Mouse (Mus musculus) CH12.LX (cell line): ENCODE measurements around the gene Trnp1. TPM values are rescaled to one million over a fixed set of nuclear protein-coding genes. Genes with fewer than 3 reads are reported as not detected.

Experiments
- DNase-seq: peaks from one replicate; pipeline ENCODE4 v3.0.0-alpha.2; 2013; ENCODE audit errors: extremely low read depth
- H3K27ac ChIP-seq: 2 replicates; pipeline ENCODE4 v1.5.1; 2012; ENCODE audit warnings: low read depth, mild to moderate bottlenecking, control low read depth, moderate library complexity; ENCODE audit not compliant: insufficient read depth
- H3K27me3 ChIP-seq: replicated peaks from 2 replicates; pipeline ENCODE3; 2012; ENCODE audit warnings: inconsistent platforms
- H3K36me3 ChIP-seq, 2 experiments: replicated peaks in 1 of 2; 2 replicates each; pipeline versions ENCODE3 to v1.6.1; 2012; ENCODE audit warnings: inconsistent platforms in 1 of 2, low read length in 1 of 2, mild to moderate bottlenecking in 1 of 2, mixed read lengths in 1 of 2, moderate library complexity in 1 of 2; ENCODE audit not compliant: control insufficient read depth in 1 of 2, insufficient read depth in 1 of 2
- H3K4me1 ChIP-seq, 2 experiments: 2 replicates each; pipeline ENCODE4 v1.6.1; 2012; ENCODE audit warnings: inconsistent platforms in 1 of 2, moderate library complexity in 1 of 2; ENCODE audit not compliant: insufficient read depth in 2 of 2, control insufficient read depth in 1 of 2
- H3K4me2 ChIP-seq: 2 replicates; pipeline ENCODE4 v1.6.1; 2012; ENCODE audit warnings: low read depth, mild to moderate bottlenecking, control low read depth; ENCODE audit not compliant: poor library complexity, insufficient read depth, severe bottlenecking
- H3K4me3 ChIP-seq, 3 experiments: fragments of 150-350 bp in 1 of 3; sonication (generic) in 1 of 3; replicated peaks in 1 of 3; 2 replicates each; pipeline versions ENCODE3 to v1.5.1; 2011 to 2012; ENCODE audit warnings: low read depth in 2 of 3, low read length in 2 of 3, mild to moderate bottlenecking in 2 of 3, moderate library complexity in 2 of 3, control low read depth in 1 of 3, improper control_type of control experiment in 1 of 3, inconsistent platforms in 1 of 3, mixed read lengths in 1 of 3; ENCODE audit not compliant: poor library complexity in 1 of 3
- H3K79me2 ChIP-seq: replicated peaks from 2 replicates; pipeline ENCODE4 v1.6.1; 2012; ENCODE audit warnings: mild to moderate bottlenecking, moderate library complexity; ENCODE audit not compliant: control insufficient read depth, poor library complexity, insufficient read depth, severe bottlenecking; ENCODE audit errors: extremely low read depth
- H3K9ac ChIP-seq: 2 replicates; pipeline ENCODE4 v1.6.1; 2012; ENCODE audit warnings: low read depth, mild to moderate bottlenecking, control low read depth, moderate library complexity; ENCODE audit not compliant: insufficient read depth
- H3K9me3 ChIP-seq: replicated peaks from 2 replicates; pipeline ENCODE3; 2012; ENCODE audit warnings: low read length, inconsistent platforms, mixed read lengths
- BHLHE40 ChIP-seq: IDR thresholded peaks from 2 replicates; pipeline ENCODE4 v1.6.1; 2011; ENCODE audit warnings: mild to moderate bottlenecking, low read depth, low read length, improper control_type of control experiment
- CHD1 ChIP-seq: IDR thresholded peaks from 2 replicates; pipeline ENCODE4 v1.6.1; 2012; ENCODE audit warnings: low read depth, low read length, improper control_type of control experiment, inconsistent platforms
- E2F4 ChIP-seq: IDR thresholded peaks from 2 replicates; pipeline ENCODE4 v1.6.1; 2011; ENCODE audit warnings: low read depth, low read length, improper control_type of control experiment; ENCODE audit not compliant: insufficient replicate concordance
- GABPA ChIP-seq: IDR thresholded peaks from 2 replicates; pipeline ENCODE4 v1.6.1; 2012; ENCODE audit warnings: low read depth, low read length, improper control_type of control experiment, inconsistent platforms; ENCODE audit not compliant: insufficient replicate concordance
- HCFC1 ChIP-seq: IDR thresholded peaks from 2 replicates; pipeline ENCODE4 v1.6.1; 2012; ENCODE audit warnings: low read depth, mild to moderate bottlenecking, inconsistent platforms, low read length, improper control_type of control experiment
- IRF4 ChIP-seq: IDR thresholded peaks from 2 replicates; pipeline ENCODE4 v1.6.1; 2014; ENCODE audit warnings: low read depth, mild to moderate bottlenecking, inconsistent platforms, low read length, improper control_type of control experiment
- JUN ChIP-seq: IDR thresholded peaks from 2 replicates; pipeline ENCODE4 v1.6.1; 2011; ENCODE audit warnings: low read depth, mild to moderate bottlenecking, low read length, improper control_type of control experiment, moderate library complexity; ENCODE audit not compliant: insufficient read depth
- MAFK ChIP-seq: IDR thresholded peaks from 2 replicates; pipeline ENCODE4 v1.6.1; 2011; ENCODE audit warnings: low read length, improper control_type of control experiment; ENCODE audit not compliant: insufficient replicate concordance
- MAZ ChIP-seq: IDR thresholded peaks from 2 replicates; pipeline ENCODE4 v1.6.1; 2012; ENCODE audit warnings: low read depth, mild to moderate bottlenecking, inconsistent platforms, low read length, improper control_type of control experiment, moderate library complexity
- MXI1 ChIP-seq: IDR thresholded peaks from 2 replicates; pipeline ENCODE4 v1.6.1; 2011; ENCODE audit warnings: mild to moderate bottlenecking, low read depth, low read length, improper control_type of control experiment
- POLR2A ChIP-seq: IDR thresholded peaks from 2 replicates; pipeline ENCODE4 v1.6.1; 2011; ENCODE audit warnings: low read depth, mild to moderate bottlenecking, improper control_type of control experiment, low read length
- POLR2AphosphoS2 ChIP-seq: IDR thresholded peaks from 2 replicates; pipeline ENCODE4 v1.6.1; 2011; ENCODE audit warnings: low read depth, low read length, improper control_type of control experiment
- RAD21 ChIP-seq: IDR thresholded peaks from 2 replicates; pipeline ENCODE4 v1.6.1; 2011; ENCODE audit warnings: low read depth, mild to moderate bottlenecking, low read length, improper control_type of control experiment, moderate library complexity
- RCOR1 ChIP-seq: conservative IDR thresholded peaks from 2 replicates; pipeline ENCODE4 v1.6.1; 2012; ENCODE audit warnings: low read depth, mild to moderate bottlenecking, inconsistent platforms, low read length, improper control_type of control experiment
- SMC3 ChIP-seq: IDR thresholded peaks from 2 replicates; pipeline ENCODE4 v1.6.1; 2011; ENCODE audit warnings: low read depth, low read length, improper control_type of control experiment
- USF2 ChIP-seq: conservative IDR thresholded peaks from 2 replicates; pipeline ENCODE4 v1.6.1; 2011; ENCODE audit warnings: low read depth, low read length, improper control_type of control experiment
- ZKSCAN1 ChIP-seq: IDR thresholded peaks from 2 replicates; pipeline ENCODE4 v1.6.1; 2012; ENCODE audit warnings: low read depth, inconsistent platforms, low read length, improper control_type of control experiment, borderline replicate concordance
- dilution Hi-C: fragments of 300-500 bp; cut with MboI; formaldehyde crosslinking; loops from 2 replicates; pipeline ENCODE4 v1.14.3; 2020; ENCODE audit warnings: low sequenced_read_pairs; ENCODE audit not compliant: extremely low pct_unique_long_range_greater_than_20kb, extremely low pct_ligation_motif_present
- in situ Hi-C: fragments of 300-500 bp; cut with MboI; formaldehyde crosslinking; loops from 3 replicates; pipeline ENCODE4 v1.14.3; 2019; ENCODE audit warnings: low sequenced_read_pairs, low pct_ligation_motif_present, low pct_unique_long_range_greater_than_20kb, mixed read lengths
- polyA plus RNA-seq: library from polyadenylated mRNA; unstranded; fragments of >175 nt; gene quantifications from 2 replicates; pipeline ENCODE4 v1.2.1, GENCODE M21; 2012; ENCODE audit warnings: low read depth; ENCODE audit not compliant: insufficient read length
- total RNA-seq, 2 experiments: library from RNA; depleted of rRNA; stranded (reverse); fragments of 300-350 nt in 1 of 2; fragments of >200 nt in 1 of 2; gene quantifications; 2 replicates each; pipeline ENCODE4 v1.2.3; 2012 to 2014

Trnp1 gene
- total and polyA plus RNA-seq, 3 experiments: not detected

- Histone ChIP-seq H3K9me3 (no peaks in the 10 kb centered on the region), H3K9ac (no peak overlapping the region), H3K4me1 (peaks cover 14 to 35% of the 10 kb centered on the region in 2 experiments)
- in situ Hi-C loops: loop anchor here (10.0 kb wide), 1 partner anchor 137 kb away; no protein-coding TSS in a partner anchor
- TF ChIP-seq RCOR1 (no peak), RAD21 (no peak), MXI1 (no peak), MAZ (no peak), GABPA (no peak), POLR2A (no peak), CHD1 (no peak), E2F4 (no peak), HCFC1 (no peak), SMC3 (no peak), BHLHE40 (no peak), USF2 (no peak), IRF4 (no peak), JUN (no peak), POLR2AphosphoS2 (no peak), MAFK (no peak), ZKSCAN1 (no peak)
- TF ChIP-seq, all 38 proteins: peak for 0
- H3K4me3 ChIP-seq: no peak overlapping the region
- H3K27ac ChIP-seq: no peak overlapping the region
- peaks cover 3% of the 10 kb centered on the region for H3K27me3 ChIP-seq
- dilution Hi-C loops: no loop called here
- H3K36me3 ChIP-seq: no peaks in the 10 kb centered on the region
- no peaks in the 10 kb centered on the region for H3K79me2 ChIP-seq
- no peak for DNase-seq
- H3K4me2 ChIP-seq: no peak overlapping the region
Observed at GRCm38 (mm10) chr4:133442194-133442593, 56.2 kb downstream of the Trnp1 start.

Other genes starting within 250 kb of the Trnp1 start
- gene Sytl1, start 235.4 kb downstream of the Trnp1 start, total RNA-seq (2012; rRNA removed): 11.9 and 20.0 TPM in 2 replicates
- gene Sytl1, start 235.4 kb downstream of the Trnp1 start, total RNA-seq (2014; rRNA removed): 8.2 and 8.3 TPM in 2 replicates
- 12.1 and 12.5 TPM in 2 replicates for gene Sytl1, start 235.4 kb downstream of the Trnp1 start, polyA plus RNA-seq
- gene Tmem222, start 220.8 kb downstream of the Trnp1 start, total RNA-seq (2012; rRNA removed): 64.0 and 64.8 TPM in 2 replicates
- 85.0 and 95.7 TPM in 2 replicates for gene Tmem222, start 220.8 kb downstream of the Trnp1 start, total RNA-seq (2014; rRNA removed)
- gene Tmem222, start 220.8 kb downstream of the Trnp1 start, polyA plus RNA-seq: 73.2 and 79.5 TPM in 2 replicates
- gene Wdtc1, start 145.1 kb downstream of the Trnp1 start, total RNA-seq (2012; rRNA removed): 6.8 and 10.8 TPM in 2 replicates
- gene Wdtc1, start 145.1 kb downstream of the Trnp1 start, total RNA-seq (2014; rRNA removed): 2.8 and 3.0 TPM in 2 replicates
- gene Wdtc1, start 145.1 kb downstream of the Trnp1 start, polyA plus RNA-seq: 9.1 and 9.6 TPM in 2 replicates
- gene Slc9a1, start 128.8 kb downstream of the Trnp1 start, total RNA-seq (2012; rRNA removed): 4.2 and 4.7 TPM in 2 replicates
- 0.66 and 1.4 TPM in 2 replicates for gene Slc9a1, start 128.8 kb downstream of the Trnp1 start, total RNA-seq (2014; rRNA removed)
- 12.0 and 16.7 TPM in 2 replicates for gene Slc9a1, start 128.8 kb downstream of the Trnp1 start, polyA plus RNA-seq
- 0.13 TPM in 1 of 2 replicates, not detected in the other for gene Tent5b, start 18.4 kb downstream of the Trnp1 start, total RNA-seq (2012; rRNA removed)
- gene Tent5b, start 18.4 kb downstream of the Trnp1 start, total RNA-seq (2014; rRNA removed): not detected in 2 replicates
- not detected in 2 replicates for gene Tent5b, start 18.4 kb downstream of the Trnp1 start, polyA plus RNA-seq
- gene Kdf1, start 20.4 kb upstream of the Trnp1 start, total RNA-seq (2012; rRNA removed): not detected in 2 replicates
- not detected in 2 replicates for gene Kdf1, start 20.4 kb upstream of the Trnp1 start, total RNA-seq (2014; rRNA removed)
- gene Kdf1, start 20.4 kb upstream of the Trnp1 start, polyA plus RNA-seq: not detected in 2 replicates
- 408 and 453 TPM in 2 replicates for gene Nudc, start 47.4 kb upstream of the Trnp1 start, total RNA-seq (2012; rRNA removed)
- gene Nudc, start 47.4 kb upstream of the Trnp1 start, total RNA-seq (2014; rRNA removed): 199 and 206 TPM in 2 replicates
- 718 and 764 TPM in 2 replicates for gene Nudc, start 47.4 kb upstream of the Trnp1 start, polyA plus RNA-seq
- not detected in 2 replicates for gene Nr0b2, start 54.8 kb upstream of the Trnp1 start, total RNA-seq (2012; rRNA removed)
- not detected in 2 replicates for gene Nr0b2, start 54.8 kb upstream of the Trnp1 start, total RNA-seq (2014; rRNA removed)
- gene Nr0b2, start 54.8 kb upstream of the Trnp1 start, polyA plus RNA-seq: not detected in 2 replicates
- gene Gpatch3, start 76.2 kb upstream of the Trnp1 start, total RNA-seq (2012; rRNA removed): 10.8 and 15.7 TPM in 2 replicates
- 7.2 and 9.7 TPM in 2 replicates for gene Gpatch3, start 76.2 kb upstream of the Trnp1 start, total RNA-seq (2014; rRNA removed)
- 20.9 and 26.1 TPM in 2 replicates for gene Gpatch3, start 76.2 kb upstream of the Trnp1 start, polyA plus RNA-seq
- 36.2 and 37.4 TPM in 2 replicates for gene Gpn2, start 85.8 kb upstream of the Trnp1 start, total RNA-seq (2012; rRNA removed)
- gene Gpn2, start 85.8 kb upstream of the Trnp1 start, total RNA-seq (2014; rRNA removed): 30.0 and 35.9 TPM in 2 replicates
- gene Gpn2, start 85.8 kb upstream of the Trnp1 start, polyA plus RNA-seq: 34.1 and 36.8 TPM in 2 replicates
- 0.97 and 1.0 TPM in 2 replicates for gene Sfn, start 103.6 kb upstream of the Trnp1 start, total RNA-seq (2012; rRNA removed)
- gene Sfn, start 103.6 kb upstream of the Trnp1 start, total RNA-seq (2014; rRNA removed): 0.61 and 1.1 TPM in 2 replicates
- gene Sfn, start 103.6 kb upstream of the Trnp1 start, polyA plus RNA-seq: 2.0 and 2.8 TPM in 2 replicates
- 20.1 and 24.3 TPM in 2 replicates for gene Zdhhc18, start 151.6 kb upstream of the Trnp1 start, total RNA-seq (2012; rRNA removed)
- 13.7 and 15.9 TPM in 2 replicates for gene Zdhhc18, start 151.6 kb upstream of the Trnp1 start, total RNA-seq (2014; rRNA removed)
- 31.0 and 31.8 TPM in 2 replicates for gene Zdhhc18, start 151.6 kb upstream of the Trnp1 start, polyA plus RNA-seq
- gene Pigv, start 174.1 kb upstream of the Trnp1 start, total RNA-seq (2012; rRNA removed): 3.7 and 4.3 TPM in 2 replicates
- 3.6 and 5.0 TPM in 2 replicates for gene Pigv, start 174.1 kb upstream of the Trnp1 start, total RNA-seq (2014; rRNA removed)
- gene Pigv, start 174.1 kb upstream of the Trnp1 start, polyA plus RNA-seq: 2.9 and 4.0 TPM in 2 replicates